Mouse (Mus musculus) urinary bladder, adult 18-20 months (tissue): Measurements from ENCODE around the gene Tmem63c.

Experiments used
- DNase-seq, 2 experiments: peaks; one replicate each; pipeline ENCODE4 v3.0.0; 2022; ENCODE audit warnings: low spot score in 2 of 2, mixed read lengths in 2 of 2

Gene Tmem63c

GRCm38 (mm10) chr12:87052661-87053321 lies 31.7 kb downstream of the Tmem63c start:
- DNase-seq: peak; percentile 42 to 79

GRCm38 (mm10) chr12:87054873-87055272 lies 33.7 kb downstream of the Tmem63c start:
- DNase-seq: no peak

- DNase-seq: no peak
These were observed 35.9 kb downstream of the Tmem63c start for GRCm38 (mm10) chr12:87057066-87057465.

- DNase-seq: no peak
These were observed 44.3 kb downstream of the Tmem63c start for GRCm38 (mm10) chr12:87065446-87065845.

GRCm38 (mm10) chr12:87066429-87066828 lies 45.3 kb downstream of the Tmem63c start:
- no peak for DNase-seq

GRCm38 (mm10) chr12:87070520-87070919 lies 49.4 kb downstream of the Tmem63c start:
- DNase-seq: no peak

- DNase-seq: no peak
These were observed 55.5 kb downstream of the Tmem63c start for GRCm38 (mm10) chr12:87076610-87077009.

- DNase-seq: no peak
These were observed 61.7 kb downstream of the Tmem63c start for GRCm38 (mm10) chr12:87082797-87083196.

GRCm38 (mm10) chr12:87087236-87087635 lies 66.1 kb downstream of the Tmem63c start:
- no peak for DNase-seq

- no peak for DNase-seq
These were observed 67.2 kb downstream of the Tmem63c start for GRCm38 (mm10) chr12:87088331-87088730.

- no peak for DNase-seq
These were observed 68.1 kb downstream of the Tmem63c start for GRCm38 (mm10) chr12:87089255-87089654.

- DNase-seq: no peak
These were observed 68.6 kb downstream of the Tmem63c start for GRCm38 (mm10) chr12:87089701-87090100.

- no peak for DNase-seq
These were observed 70.8 kb downstream of the Tmem63c start for GRCm38 (mm10) chr12:87091916-87092315.

- DNase-seq: peak in 1 of 2 experiments; percentile 23
These were observed 72.1 kb downstream of the Tmem63c start for GRCm38 (mm10) chr12:87093249-87093648.

GRCm38 (mm10) chr12:87093671-87094070 lies 72.5 kb downstream of the Tmem63c start:
- no peak for DNase-seq

- no peak for DNase-seq
These were observed 79.2 kb downstream of the Tmem63c start for GRCm38 (mm10) chr12:87100331-87100730.

GRCm38 (mm10) chr12:87102165-87102631 lies 81.1 kb downstream of the Tmem63c start, which contains the start of gene Ngb:
Gene Ngb (minus strand): TSS chr12:87102539.
- DNase-seq: no peak

- no peak for DNase-seq
These were observed 82.3 kb downstream of the Tmem63c start for GRCm38 (mm10) chr12:87103471-87103870.

GRCm38 (mm10) chr12:87104796-87105195 lies 83.7 kb downstream of the Tmem63c start:
- no peak for DNase-seq

- no peak for DNase-seq
These were observed 86.3 kb downstream of the Tmem63c start for GRCm38 (mm10) chr12:87107357-87107977.

- no peak for DNase-seq
These were observed 100.9 kb downstream of the Tmem63c start for GRCm38 (mm10) chr12:87121918-87122589.

GRCm38 (mm10) chr12:87127256-87127655 lies 106.1 kb downstream of the Tmem63c start:
- DNase-seq: no peak

GRCm38 (mm10) chr12:87130224-87130623 lies 109.1 kb downstream of the Tmem63c start:
- no peak for DNase-seq
